Mouse (Mus musculus) layer of hippocampus, adult 8-10 months (tissue): ENCODE results near the gene Tbr1. TPM values are rescaled to one million over a fixed set of nuclear protein-coding genes. Genes with fewer than 3 reads are reported as not detected.

ENCODE experiments used
- DNase-seq, 2 experiments: peaks; one replicate each; pipeline ENCODE4 v3.0.0; 2022; ENCODE audit warnings: low spot score in 2 of 2
- microRNA-seq, 2 experiments: library from miRNA; unstranded; fragments of <30 nt; microRNA quantifications; one replicate each; pipeline ENCODE4 v1.2.0; 2022
- total RNA-seq, 4 experiments: library from RNA; stranded (reverse); gene quantifications; 2 replicates each; pipeline ENCODE4 v1.2.4; 2022

Gene Tbr1
- total RNA-seq, 4 experiments from 2014 or later = 34.9 to 53.8 (median 42.1) TPM

GRCm38 (mm10) chr2:61811507-61812421, 9.0 kb downstream of the Tbr1 start:
- DNase-seq = no peak

DNA sequence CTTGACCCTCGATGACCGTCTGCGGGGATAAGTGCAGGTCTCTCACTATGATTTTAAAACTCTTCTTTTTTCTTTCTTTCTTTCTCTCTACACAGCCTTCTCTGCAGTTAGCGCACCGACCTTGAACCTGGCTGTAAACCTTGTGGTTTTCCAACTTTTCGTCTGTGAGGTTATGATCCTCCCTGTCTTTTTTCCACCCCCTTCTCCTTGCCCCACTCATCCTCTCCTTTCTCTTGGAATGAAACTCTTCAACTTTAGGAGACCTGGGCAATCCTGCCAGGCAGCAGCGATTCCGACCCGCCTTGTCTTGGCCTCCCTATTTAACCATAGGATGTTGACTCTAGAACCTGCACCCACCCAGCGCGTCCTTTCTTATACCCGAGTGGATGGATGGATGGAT, 9.8 kb downstream of the Tbr1 start:
- DNase-seq = no peak

DNA sequence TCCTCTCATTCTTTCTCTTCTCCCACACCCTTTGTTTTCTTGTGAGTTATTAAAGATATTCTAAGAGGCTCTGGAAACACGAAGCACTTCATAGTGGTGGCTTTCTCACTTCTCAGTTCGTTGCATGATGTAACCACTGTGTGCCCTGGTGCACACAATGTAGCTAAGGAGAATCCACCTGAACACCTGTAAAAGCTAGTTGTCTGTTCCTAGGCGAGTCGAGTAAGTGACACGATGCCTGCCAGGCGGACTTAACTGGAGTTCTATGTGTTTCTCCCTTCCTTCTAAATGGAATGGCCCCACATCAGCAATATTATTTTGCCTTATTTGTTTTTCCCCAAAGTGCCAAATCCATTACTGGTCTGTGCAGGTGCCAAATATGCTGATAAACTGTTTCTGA, 10.4 kb downstream of the Tbr1 start:
- DNase-seq = peak in 1 of 2 experiments; percentile 16

DNA sequence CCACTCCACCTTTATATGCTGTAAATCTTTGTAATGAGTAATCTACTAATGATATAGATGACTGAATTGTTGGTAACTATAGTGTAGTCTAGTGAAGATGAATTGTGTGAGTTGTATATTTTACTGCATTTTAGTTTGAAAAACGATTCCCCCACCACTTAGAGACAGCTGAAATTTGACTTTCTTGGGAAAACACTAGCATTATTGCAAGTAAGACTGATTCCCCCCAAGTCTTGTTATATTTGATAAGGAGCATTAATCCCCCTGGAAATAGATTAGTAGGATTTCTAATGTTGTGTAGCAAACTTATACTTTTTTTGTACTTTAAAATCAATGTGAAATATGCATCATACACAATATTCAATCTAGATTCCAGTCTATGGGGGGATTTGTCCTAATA, 10.8 kb downstream of the Tbr1 start:
- DNase-seq = no peak

- peak in 1 of 2 experiments; percentile 28 for DNase-seq
These were observed 12.1 kb downstream of the Tbr1 start for GRCm38 (mm10) chr2:61814548-61815473.

DNA sequence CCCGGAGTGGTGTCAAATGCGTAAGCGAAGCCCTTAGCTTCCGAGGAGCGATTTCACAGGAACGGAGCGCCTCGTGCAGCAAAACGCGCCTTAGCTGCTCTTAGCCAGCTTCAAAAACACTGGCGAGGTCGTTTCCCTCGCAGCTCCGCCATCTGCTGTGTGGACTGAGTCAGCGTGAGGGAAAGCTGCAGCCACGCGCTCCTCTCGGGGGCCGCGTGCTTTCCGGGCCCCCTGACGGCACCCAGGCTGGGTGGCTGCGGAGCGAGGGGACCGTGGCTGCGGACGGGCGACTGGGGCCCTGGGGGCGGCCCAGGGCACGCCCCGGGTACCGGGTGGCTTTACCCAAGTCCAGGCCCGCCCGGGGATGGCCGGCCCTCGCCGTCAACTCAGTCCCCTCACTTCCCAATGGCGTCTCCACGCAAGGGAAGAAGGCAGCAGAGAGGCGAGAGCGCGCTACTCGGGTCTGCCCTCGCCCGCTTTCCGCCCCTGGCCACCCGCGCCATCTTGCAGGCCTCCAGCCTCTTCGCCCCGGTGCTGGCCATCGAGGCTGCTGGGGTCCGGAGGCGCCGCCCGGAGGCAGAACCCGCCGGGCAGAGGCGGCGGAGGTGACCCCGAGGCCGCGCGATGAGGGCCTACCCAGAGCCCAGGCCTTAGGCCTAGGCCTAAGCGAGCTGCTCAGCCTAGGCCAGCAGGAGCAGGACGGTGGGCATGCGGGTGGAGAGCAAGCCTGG, 13.0 kb downstream of the Tbr1 start:
- DNase-seq = peak in 1 of 2 experiments; percentile 38

DNA sequence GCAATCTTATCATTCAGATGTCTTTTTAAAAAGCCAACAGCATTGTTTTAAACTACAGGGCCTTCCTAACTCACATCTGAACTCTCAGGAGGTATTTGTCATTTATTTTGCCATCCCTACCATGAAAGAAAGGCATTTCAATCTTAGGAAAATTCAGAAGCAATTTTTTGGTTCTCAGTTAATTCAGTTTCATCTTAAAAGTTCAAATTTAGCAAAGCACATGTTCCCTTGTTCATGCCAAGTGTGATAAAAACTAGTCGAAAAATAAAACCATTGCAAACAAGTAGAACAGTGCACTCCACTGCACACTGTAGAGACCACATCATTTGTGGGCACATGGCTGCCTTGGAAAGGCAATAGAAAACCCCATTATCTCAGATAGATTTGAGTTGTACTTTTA, 15.5 kb downstream of the Tbr1 start:
- DNase-seq = no peak

- DNase-seq = no peak
These were observed 17.5 kb downstream of the Tbr1 start for GRCm38 (mm10) chr2:61820203-61820602.

DNA sequence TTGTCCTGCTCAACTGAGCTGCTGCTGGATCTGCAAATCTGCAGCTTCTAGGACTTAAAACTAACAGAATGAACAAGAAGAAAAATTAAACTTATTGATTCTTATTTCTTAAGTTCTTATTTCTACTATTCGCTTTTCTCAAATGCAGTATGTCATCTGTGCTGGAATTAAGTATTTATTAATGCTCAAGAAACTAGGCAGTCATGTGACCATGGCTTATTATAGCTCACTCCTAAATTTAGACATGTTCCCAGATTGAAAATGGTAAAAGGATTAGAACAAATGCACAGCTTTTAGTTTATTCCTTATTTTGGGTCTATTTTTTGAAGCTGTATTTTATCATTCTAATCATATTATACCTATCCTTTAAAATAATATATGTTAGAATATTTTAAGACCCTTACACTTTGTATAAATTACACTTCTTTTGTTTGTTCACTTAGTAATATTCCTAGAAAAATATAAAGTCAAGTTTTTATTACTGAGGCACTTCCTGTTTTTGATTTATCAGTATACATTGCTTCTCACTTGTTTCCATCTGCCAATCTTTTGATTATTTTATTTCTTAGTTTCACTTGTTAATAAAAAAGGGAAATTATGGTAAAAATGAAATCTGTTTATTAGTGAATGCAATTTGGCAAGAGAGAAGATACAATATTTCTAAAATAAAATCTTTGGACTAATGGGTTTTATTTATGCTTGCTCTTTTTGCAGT, 20.9 kb downstream of the Tbr1 start:
- no peak for DNase-seq

DNA sequence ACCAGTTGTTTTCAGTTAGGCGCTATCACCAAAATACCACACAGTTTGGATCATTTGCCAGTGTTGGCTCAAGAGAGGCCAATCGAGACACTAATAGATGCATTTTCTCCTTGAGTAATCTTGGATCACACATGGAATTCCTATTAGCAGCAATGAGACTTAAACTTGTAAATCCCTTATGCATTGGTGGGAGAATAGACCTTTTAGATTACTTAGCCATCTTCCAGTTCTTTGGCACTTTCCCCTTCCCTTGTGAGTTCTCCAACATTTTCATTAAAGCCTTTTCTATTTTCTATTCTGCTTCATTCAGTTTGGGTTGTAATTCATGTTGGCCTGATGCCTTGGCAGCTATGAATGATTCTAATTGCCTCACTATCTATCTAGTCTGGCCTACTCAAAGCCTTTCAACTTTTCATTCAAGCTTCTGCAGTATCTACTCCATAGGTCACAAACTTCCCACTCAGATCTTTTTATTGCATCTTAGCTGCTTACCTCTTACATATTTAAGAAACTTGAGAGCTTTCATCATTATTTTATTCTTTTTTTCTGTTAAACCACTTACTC, 34.6 kb downstream of the Tbr1 start:
- no peak for DNase-seq

Small RNAs within 50 kb of the gene (microRNA-seq; reads per million reads assigned to microRNA genes)
- 0 reads per million in 2 experiments for gene Gm22403

Other genes starting within 250 kb of the Tbr1 start
- 10 to 100 TPM; 23.5 to 30.1 (median 25.9) TPM for gene Tank, start 224.3 kb upstream of the Tbr1 start, total RNA-seq
- gene Psmd14, start 91.2 kb upstream of the Tbr1 start, total RNA-seq = 100 to 1,000 TPM; 108 to 117 (median 111) TPM
- 100 to 1,000 TPM; 203 to 233 (median 219) TPM for gene Slc4a10, start 243.5 kb downstream of the Tbr1 start, total RNA-seq